Mouse (Mus musculus): ENCODE results near the gene Hat1.

DNA sequence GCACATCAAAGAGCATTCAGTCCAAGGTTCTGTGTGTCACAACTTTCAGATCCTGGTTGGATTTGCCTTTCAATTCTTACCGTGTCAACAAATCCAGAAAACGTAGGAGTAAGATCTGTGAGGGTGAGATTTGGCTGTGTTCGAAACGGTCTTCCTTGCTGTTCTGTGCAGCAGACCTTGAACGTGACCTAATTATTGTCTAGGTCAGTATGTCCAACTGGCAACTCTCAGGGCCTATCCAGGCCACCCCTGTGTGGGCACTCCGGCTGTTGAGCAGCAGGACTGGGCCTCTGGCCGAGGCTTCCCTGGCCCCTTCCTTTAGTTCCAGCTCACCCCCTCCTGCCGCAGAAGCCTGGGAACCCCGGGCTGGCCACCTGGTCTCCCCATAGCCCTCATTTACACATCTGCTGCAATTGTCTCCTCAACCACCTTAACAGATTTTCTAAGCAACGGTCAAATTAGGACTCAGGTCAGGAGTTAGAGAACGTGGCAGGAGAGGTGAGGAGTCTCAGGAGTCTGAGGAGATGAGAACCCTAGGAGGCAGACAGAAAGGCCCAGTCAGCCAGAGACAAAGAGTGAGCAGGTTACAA is 78.2 kb downstream of the Hat1 start:
- no peak for TF ChIP-seq CTCF (IDR thresholded peaks at IDR 0.05; ENCODE audit: low read depth)
- no peak for TF ChIP-seq EP300 (optimal IDR thresholded peaks at IDR 0.05)
